Comparison of ENCODE assay signal across 26 mouse cellular contexts in genomic region chr6:22448906-22449305, GRCm38 (mm10).
"Had no signal": no experiment of that assay in that cellular context is flagged by ENCODE, and none has a peak within 500 bp of the region (broad histone marks: within the 10 kb centered on the region; RNA-seq: fewer than 3 reads in every experiment).

No protein-coding gene starts in this region.

- H3K27me3 ChIP-seq: heart, embryonic 12.5 days; hindbrain, embryonic 12.5 days; kidney, embryonic 15.5 days; limb, embryonic 12.5 days; liver, embryonic 12.5 days had no signal

- H3K9ac ChIP-seq: heart, embryonic 12.5 days; hindbrain, embryonic 12.5 days; hindbrain, embryonic 14.5 days; kidney, embryonic 15.5 days; limb, embryonic 12.5 days; liver, embryonic 12.5 days; liver, embryonic 14.5 days had no signal

- H3K27ac ChIP-seq: heart, embryonic 10.5 days; hindbrain, embryonic 10.5 days; hindbrain, embryonic 12.5 days; hindbrain, embryonic 14.5 days; kidney, embryonic 15.5 days; kidney, postnatal 0 days; left cerebral cortex, adult 2 months; limb, embryonic 10.5 days; limb, embryonic 12.5 days; liver, embryonic 12.5 days; liver, embryonic 14.5 days had no signal

- H3K9me3 ChIP-seq: heart, embryonic 10.5 days; heart, embryonic 12.5 days; hindbrain, embryonic 10.5 days; hindbrain, embryonic 12.5 days; kidney, embryonic 15.5 days; limb, embryonic 10.5 days; limb, embryonic 12.5 days; liver, embryonic 12.5 days had no signal

- ATAC-seq: hindbrain, embryonic 16.5 days; inflammation-experienced regulatory T-cells, adult 6 months; liver, embryonic 12.5 days had no signal

- H3K36me3 ChIP-seq: heart, embryonic 10.5 days; heart, embryonic 12.5 days; hindbrain, embryonic 10.5 days; hindbrain, embryonic 12.5 days; kidney, embryonic 15.5 days; limb, embryonic 10.5 days; limb, embryonic 12.5 days; liver, embryonic 12.5 days had no signal

- H3K4me3 ChIP-seq: heart, embryonic 10.5 days; heart, embryonic 12.5 days; hindbrain, embryonic 10.5 days; hindbrain, embryonic 12.5 days; kidney, embryonic 15.5 days; left cerebral cortex, adult 2 months; limb, embryonic 10.5 days; limb, embryonic 12.5 days; liver, embryonic 12.5 days had no signal

- H3K4me1 ChIP-seq: heart, embryonic 10.5 days; heart, embryonic 12.5 days; hindbrain, embryonic 10.5 days; hindbrain, embryonic 12.5 days; limb, embryonic 10.5 days; limb, embryonic 12.5 days had no signal

- H3K4me2 ChIP-seq: heart, embryonic 12.5 days; hindbrain, embryonic 12.5 days; hindbrain, embryonic 14.5 days; kidney, embryonic 15.5 days; limb, embryonic 12.5 days; liver, embryonic 12.5 days had no signal

- DNase-seq: gastrocnemius, postnatal 10 days; gastrocnemius, postnatal 25 days; heart, adult 18-20 months; heart, postnatal 10 days; heart, postnatal 4 days; kidney, adult 11 months; kidney, adult 2 months; kidney, adult 9 months; kidney, postnatal 14 days; kidney, postnatal 36 days; layer of hippocampus, adult 9-11 months; liver had no signal
